Mouse (Mus musculus) adrenal gland, adult (tissue): ENCODE measurements around the gene Mis18bp1.
"Not testable (repeated sequence)": the region's sequence is repeated elsewhere in the genome, so short reads cannot be mapped to it uniquely, and the experiment has no call there.

Source experiments
- DNase-seq, 2 experiments: peaks; one replicate each; pipeline ENCODE4 v3.0.0; 2022 to 2023; ENCODE audit warnings: low spot score in 1 of 2; ENCODE audit not compliant: inconsistent age in 2 of 2

Mis18bp1 gene

GRCm38 (mm10) chr12:65172021-65172951, at the start of gene Mis18bp1:
Gene Mis18bp1, minus strand, starts transcription at chr12:65172604.
- DNase-seq = peak; percentile 96 to 98

DNA sequence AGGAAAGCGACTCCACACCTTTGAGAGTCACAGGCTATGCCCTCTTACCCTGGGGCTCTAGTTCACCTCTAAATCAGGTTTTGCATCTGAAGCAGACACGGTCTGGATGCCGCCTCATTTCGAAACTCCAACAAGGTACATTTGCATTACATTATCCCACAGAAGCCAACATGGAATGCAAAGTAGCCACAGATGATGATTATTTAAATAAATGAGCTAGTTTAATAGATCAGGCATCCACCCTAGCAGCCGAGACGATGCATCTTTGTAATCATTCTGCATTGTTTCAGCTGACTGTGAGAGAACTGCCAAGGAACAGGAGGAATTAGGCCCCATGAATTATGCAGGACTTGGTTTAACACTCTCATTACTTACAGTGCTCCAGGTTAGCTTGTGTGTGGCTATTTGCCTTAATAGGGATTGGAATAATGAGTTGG, 44.0 kb upstream of the Mis18bp1 start:
- DNase-seq = no peak

DNA sequence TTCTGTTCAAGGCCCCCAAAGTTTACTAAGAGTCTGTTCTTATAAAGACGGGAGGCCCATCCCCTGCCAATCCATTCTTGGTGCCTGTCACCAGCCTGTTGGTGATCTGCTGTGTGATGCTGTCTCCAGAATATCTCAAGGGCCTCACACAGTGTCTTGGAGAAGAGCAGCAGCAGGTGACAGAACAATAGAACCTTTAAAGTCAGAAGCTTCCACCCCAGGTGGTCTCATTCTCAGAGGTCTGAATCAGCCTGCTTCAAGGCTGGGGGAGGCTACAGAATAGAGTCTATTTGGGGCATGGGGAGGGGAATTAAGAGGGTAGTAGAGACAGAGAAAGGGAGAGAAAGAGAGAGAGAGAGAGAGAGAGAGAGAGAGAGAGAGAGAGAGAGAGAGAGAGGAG, 34.0 kb upstream of the Mis18bp1 start:
- DNase-seq = no peak

DNA sequence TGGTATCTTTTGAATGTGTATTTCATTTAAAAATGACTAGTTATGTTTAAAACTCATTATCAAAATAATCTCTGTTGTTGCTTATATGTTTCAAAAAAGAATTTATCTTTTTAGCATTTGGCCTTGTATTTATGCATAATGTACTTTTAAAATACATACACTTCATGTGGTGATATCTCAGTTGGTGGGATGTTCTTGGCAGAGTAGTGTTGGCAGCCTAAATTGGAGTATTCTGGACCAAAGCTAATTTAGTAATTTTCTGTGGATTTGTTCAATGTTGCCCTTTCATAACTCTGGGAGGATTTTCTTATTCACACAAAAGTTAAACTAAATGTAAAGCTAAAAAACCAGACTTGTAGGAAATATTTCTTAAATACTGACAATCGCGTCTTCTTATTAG, 29.4 kb upstream of the Mis18bp1 start:
- no peak for DNase-seq

DNA sequence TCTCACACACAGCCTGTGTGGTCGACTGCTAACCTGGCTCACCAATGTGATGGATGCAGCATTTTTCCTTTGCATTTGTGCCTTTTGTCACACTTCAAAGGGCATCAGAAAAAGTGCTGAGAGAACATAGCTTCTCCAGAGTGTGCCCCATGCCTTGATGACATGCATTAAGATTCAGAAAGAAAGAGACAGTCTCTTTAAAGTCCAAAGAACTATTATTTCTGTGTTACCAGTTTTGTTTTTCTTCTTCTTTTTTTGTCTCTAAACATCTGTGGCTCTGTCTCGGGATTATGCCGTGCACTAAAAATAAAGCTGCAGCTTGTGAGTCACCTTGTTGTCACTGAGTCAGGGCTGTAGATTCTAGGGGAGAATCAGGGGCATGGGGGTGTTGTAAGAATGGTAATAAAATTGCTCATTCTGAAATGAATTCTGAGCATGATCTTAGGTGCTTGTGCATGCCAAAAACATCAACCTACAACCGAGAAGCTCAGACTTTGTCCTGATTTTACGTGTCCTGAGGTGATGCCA, 21.7 kb upstream of the Mis18bp1 start:
- peak in 1 of 2 experiments; percentile 25 for DNase-seq

DNA sequence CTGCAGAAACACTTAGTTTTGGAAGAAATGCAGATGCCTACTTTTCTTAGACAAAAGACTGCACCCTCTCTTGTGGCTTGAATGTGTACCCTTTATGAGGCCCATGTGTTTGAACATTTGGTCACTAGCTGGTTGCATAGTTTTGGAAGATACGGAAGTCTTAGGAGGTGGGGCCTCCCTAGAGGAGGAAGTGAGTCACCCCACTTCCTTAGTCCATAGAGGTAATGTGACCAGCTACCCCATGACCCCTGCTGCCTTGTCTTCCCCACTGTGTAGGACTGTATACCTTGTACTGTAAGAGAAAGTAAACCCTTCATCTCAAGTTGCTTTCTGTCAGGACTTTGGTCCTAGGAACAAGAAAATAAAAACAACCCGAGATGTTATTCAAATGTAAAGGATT, 16.8 kb upstream of the Mis18bp1 start:
- DNase-seq = no peak

DNA sequence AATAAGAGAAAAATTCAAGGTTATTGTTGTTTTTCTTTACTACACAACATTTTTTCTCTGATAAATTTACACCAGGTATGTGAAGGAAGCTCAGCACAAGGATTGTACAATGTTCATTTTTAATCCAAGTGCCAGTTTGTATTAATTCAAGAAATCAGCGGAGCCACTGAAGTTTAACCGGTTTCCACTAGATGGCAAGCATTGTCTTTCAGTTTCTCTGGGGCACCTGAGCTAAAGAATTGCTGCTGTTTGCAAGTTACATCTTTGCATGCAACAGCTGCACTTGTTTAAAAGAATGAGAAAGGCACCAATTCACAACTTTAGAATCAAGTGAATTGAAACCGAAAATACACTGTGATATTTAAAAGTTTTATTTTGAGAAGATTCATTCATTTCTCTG, 15.0 kb upstream of the Mis18bp1 start:
- peak in 1 of 2 experiments; percentile 40 for DNase-seq

DNA sequence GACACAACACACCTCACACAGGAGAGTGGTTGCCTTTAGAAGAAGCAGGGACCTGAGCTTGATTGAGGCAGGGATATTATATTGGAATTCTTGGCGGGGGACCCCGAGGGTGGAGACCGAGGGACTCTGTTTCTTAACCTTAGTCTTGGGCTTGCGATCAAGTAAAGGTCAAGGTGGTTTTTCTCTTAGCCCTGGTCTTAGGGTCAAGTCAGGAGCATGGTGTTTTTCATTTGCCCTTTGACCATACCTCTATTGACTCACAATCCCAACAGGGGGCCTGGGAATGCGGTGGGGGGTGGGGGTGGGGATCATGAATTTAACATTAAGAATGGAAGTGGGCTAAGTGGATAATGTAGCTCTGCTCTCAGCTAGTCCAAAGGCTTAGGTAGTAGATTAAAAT, 1.3 kb upstream of the Mis18bp1 start:
- peak in 1 of 2 experiments; percentile 9 for DNase-seq

DNA sequence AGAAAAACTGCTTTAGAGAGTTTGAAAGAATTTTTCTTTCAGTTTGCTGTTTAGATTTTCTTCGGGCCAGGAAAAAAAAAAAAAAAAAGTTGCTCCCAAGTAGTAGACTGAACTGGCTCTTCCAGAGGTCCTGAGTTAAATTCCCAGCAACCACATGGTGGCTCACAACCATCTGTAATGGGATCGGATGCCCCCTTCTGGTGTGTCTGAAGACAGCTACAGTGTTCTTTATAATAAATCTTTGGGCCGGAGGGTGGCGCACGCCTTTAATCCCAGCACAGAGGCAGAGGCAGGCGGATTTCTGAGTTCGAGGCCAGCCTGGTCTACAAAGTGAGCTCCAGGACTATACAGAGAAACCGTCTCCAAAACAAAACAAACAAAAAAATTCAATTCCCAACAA, 555 bp upstream of the Mis18bp1 start:
- DNase-seq = peak in 1 of 2 experiments; percentile 64

DNA sequence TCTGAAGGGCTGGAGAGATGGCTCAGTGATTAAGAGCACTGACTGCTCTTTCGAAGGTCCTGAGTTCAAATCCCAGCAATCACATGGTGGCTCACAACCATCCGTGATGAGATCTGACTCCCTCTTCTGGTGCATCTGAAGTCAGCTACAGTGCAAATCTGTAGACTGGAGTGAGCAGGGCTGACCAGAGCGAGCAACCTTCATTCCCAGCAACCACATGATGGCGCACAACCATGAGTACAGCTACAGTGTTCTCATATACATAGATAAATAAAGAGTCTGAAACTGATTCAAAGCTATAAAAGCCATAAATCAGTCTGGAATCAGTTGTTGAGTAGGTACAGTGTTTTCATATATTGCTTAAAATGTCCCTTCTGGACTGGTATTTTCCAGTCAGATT, 36.3 kb downstream of the Mis18bp1 start:
- not testable (repeated sequence) for DNase-seq

- no peak for DNase-seq
Observed at GRCm38 (mm10) chr12:65119451-65119850, 53.0 kb downstream of the Mis18bp1 start.

DNA sequence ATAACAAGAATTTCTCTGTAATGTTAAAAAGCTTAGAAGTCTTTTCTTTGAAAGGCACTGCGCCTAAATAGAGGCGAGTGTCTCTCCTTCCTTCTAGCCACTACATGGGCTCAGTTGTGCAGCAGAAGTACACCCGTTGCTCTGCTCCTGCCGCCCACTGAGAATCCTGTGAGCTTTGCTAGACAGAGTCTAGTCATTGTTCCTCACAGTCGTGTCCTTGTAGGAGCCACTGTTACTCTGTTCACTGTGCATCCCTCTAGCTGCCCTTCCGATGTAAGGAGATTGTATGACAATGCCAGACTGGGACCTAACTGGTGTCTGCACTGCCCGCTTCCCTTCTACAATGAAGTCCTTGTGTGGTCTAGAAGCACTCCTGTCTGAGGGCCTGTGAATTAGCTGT, 53.4 kb downstream of the Mis18bp1 start:
- no peak for DNase-seq

DNA sequence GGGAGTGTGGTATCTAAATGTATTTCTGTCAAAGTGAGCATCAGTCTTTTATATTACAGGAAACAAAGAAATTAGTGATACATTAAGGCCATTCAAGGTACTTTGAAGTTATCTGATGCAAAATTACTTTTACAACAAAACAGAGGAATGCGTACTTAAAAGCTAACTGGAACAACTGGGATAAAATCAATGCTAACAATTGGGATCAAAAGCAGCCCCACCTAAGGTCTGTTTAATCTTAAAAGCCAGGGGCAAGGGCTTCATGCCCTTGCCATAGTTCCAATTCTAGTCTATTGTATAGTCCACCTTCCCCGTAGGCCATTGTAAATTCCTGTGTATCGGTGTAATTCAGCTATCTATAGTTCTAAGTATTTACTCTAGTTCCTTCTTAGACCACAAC, 57.4 kb downstream of the Mis18bp1 start:
- DNase-seq = not testable (repeated sequence)

DNA sequence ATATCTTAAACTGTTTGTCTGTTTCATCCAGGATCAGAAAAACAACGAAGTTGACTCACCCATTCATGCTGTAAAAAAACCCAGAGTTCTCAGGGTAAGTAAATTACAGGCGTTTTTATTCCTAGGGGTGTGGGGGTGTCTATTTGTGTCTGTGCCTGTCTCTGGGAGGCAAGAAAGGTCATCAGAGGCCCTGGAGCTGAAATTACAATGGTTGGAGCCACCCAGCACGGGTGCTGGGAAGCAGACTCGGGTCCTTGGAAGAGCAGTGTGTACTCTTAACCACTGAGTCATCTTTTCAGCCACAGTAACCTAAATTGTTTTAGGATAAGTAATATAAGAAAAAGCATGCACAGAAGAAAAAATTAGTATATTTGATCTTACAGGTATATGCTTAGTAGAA, 58.5 kb downstream of the Mis18bp1 start:
- DNase-seq = no peak

GRCm38 (mm10) chr12:65112811-65113210, 59.6 kb downstream of the Mis18bp1 start:
- DNase-seq = no peak

- DNase-seq = no peak
Observed at GRCm38 (mm10) chr12:65111503-65111902, 60.9 kb downstream of the Mis18bp1 start.

DNA sequence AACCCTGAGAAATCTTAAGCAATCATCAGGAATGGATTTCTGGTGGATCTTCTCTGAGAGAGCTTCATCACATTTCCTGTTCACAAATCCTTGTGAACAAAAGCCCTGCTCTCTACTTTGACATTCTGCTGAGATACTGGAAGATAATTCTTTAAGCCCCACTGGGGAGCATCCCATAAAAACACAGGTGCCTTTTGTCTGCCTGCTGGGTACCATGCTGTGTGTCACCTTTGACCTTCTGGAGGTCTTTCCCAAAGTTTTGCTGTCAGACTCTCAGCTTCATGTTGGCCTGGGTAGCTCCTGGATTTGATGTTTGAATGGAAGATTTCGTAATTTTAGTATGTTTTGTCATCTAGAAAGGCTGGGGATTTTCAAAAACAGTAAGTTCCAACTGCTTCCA, 63.7 kb downstream of the Mis18bp1 start:
- DNase-seq = no peak
